Mouse (Mus musculus) C2C12 (cell line): Measurements from ENCODE around the gene Adgrl2.

ENCODE experiments used
- CTCF ChIP-seq: IDR thresholded peaks from one replicate; pipeline ENCODE4 v1.5.1; 2011; ENCODE audit not compliant: control insufficient read depth, insufficient read depth, insufficient read length
- FOSL1 ChIP-seq: IDR thresholded peaks from one replicate; pipeline ENCODE4 v1.8.0; 2011; ENCODE audit warnings: mild to moderate bottlenecking, low read length; ENCODE audit not compliant: poor library complexity, insufficient read depth, severe bottlenecking
- MAX ChIP-seq: IDR thresholded peaks from one replicate; pipeline ENCODE4 v1.6.1; 2011; ENCODE audit warnings: mild to moderate bottlenecking, control low read depth
- USF1 ChIP-seq: IDR thresholded peaks from one replicate; pipeline ENCODE4 v1.6.1; 2011; ENCODE audit warnings: low read depth, mild to moderate bottlenecking, control low read depth, moderate library complexity

DNA sequence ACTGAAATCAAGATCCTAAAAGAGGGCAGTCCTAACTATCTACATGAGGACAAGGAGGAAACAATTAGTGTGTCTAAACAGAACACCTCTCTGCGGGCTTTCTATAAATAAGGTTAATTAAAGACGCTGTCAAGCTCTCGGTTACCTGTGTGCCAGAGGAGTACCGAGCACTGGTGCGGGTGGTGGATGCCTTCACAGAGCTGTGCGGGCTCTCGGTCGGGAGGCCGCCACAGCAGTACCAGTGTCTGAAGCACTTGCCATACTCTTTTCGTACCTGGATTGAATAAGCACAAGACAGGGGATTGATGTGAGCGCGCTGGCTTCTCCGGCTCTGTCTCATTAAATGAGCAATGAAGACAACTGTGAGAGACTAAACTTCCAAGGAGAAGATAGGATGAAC, 166.8 kb downstream of the Adgrl2 start:
- TF ChIP-seq CTCF, result no peak
- no peak for TF ChIP-seq MAX
- TF ChIP-seq FOSL1, result no peak
- TF ChIP-seq USF1, result no peak
